Mouse (Mus musculus): Measurements from ENCODE around the gene Olfr71.

GRCm38 (mm10) chr4:43696561-43696960 is 13.5 kb downstream of the Olfr71 start:
- TF ChIP-seq POLR2A (IDR thresholded peaks at IDR 0.05; ENCODE audit: borderline replicate concordance, extremely low read depth, low read depth, low read length) (no peak), CTCF (IDR thresholded peaks at IDR 0.05; ENCODE audit: insufficient read depth, low read length) (no peak)
